Mouse (Mus musculus) neutrophil, adult 5-6 weeks (primary cell): ENCODE data around the gene Nptx1. TPM values are rescaled to one million over a fixed set of nuclear protein-coding genes. Genes with fewer than 3 reads are reported as not detected.

ENCODE experiments used
- ATAC-seq: fragments of 151-379, 151-347 bp; 2 replicates; pipeline ENCODE4 v1.8.0; 2017; ENCODE audit warnings: mild to moderate bottlenecking, moderate TSS enrichment; ENCODE audit not compliant: insufficient number of reproducible peaks, poor library complexity, low FRiP score, severe bottlenecking; ENCODE audit errors: extremely low read depth
- total RNA-seq: library from RNA; stranded (forward); fragments of 200-1000 nt; gene quantifications from 2 replicates; pipeline ENCODE4 v1.2.3, GENCODE M21; 2017

Gene Nptx1
- not detected in 2 replicates for total RNA-seq

- no peak for ATAC-seq
These were observed at the start of gene Nptx1 for GRCm38 (mm10) chr11:119547183-119547921. Gene Nptx1, minus strand, starts transcription at chr11:119547753.

DNA sequence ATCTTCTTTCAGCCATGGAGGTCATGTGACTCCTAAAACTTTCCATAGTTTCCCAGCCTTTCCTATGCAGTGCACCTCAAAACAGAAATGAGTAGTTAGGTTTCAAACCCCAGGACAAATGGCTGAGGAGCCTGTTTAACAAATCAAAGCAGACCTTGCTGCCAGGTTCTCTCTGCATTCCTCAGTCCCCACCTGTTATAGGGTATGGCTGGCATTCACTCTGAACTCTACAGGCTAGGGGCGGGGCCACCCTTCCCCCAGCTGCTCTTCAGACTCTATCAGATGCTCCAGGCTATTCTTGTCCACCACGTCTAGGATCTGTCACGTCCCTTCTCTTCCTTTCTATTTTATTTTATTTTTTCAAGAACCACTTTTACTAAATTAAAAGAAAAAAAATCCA, 46.4 kb upstream of the Nptx1 start:
- ATAC-seq: no peak

- ATAC-seq: peak; percentile 89
These were observed 41.7 kb upstream of the Nptx1 start for GRCm38 (mm10) chr11:119589242-119589641.

GRCm38 (mm10) chr11:119587112-119587511, 39.6 kb upstream of the Nptx1 start:
- no peak for ATAC-seq

GRCm38 (mm10) chr11:119586511-119586910, 39.0 kb upstream of the Nptx1 start:
- ATAC-seq: no peak

GRCm38 (mm10) chr11:119577721-119578120, 30.2 kb upstream of the Nptx1 start:
- ATAC-seq: no peak

DNA sequence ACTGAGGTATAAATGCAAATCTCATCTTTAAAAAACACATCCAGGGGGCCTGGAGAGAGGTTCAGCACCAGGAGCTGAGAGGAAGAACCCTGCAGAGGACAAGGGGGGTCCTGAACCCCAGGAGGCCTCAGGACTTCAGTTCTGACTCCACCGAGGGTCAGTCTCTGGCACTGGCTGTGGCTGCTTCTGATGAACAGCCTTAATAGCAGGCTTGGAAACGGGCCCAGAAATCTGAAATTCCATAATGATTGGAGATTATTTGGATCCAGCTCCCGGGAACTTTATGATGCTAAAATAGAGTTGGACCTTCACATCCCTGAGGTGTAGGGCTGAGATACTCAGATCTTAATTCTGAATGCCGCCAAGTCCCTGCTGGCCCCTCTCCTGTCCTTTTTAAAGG, 29.3 kb upstream of the Nptx1 start:
- ATAC-seq: no peak

DNA sequence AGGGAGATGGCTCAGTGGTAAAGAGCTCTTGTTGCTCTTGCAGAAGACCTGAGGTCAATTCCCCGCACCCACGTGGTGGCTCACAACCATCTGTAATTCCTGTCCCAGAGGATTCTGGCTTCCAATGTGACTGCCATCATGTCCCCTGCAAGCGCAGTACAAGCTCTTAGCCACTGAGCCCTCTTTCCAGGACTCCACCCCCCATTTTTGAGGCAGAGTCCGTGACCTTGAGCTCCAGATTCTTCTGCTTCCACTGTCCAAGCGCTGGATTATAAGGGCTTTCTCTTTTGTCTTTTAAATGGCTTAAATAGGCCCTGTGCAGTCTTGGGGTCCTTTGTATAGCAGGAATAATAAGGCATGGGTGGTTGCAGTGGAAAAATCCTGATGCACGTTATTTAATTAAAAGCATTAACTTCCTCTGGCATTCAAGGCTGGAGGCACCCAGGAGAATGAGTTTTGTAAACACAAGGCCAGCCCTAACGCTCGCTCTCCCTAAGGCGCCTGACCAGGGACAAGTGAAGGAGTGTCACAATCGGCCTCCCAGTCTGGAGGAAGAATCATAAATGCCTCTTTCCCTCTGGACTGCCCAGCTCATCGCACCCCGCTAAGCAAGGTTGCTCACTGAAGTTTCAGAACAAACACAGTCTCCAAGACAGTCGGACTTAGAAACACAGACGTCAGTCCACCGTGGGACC, 24.9 kb upstream of the Nptx1 start:
- ATAC-seq: no peak

DNA sequence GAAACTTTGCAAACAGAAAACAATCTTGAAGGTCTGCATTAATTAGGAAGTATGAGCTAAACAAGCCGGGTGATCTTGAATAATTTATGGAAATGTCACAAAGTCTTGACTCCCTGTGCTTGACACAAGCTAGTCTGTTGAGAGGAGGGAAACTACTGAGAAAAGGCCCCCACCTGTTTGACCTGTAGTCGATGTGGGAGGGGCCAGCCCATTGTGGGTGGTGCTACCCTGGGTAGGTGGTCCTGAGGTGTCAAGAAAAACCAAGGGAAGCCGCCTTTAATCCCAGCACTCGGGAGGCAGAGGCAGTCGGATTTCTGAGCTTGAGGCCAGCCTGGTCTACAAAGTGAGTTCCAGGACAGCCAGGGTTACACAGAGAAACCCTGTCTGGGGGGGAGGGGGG, 18.6 kb upstream of the Nptx1 start:
- ATAC-seq: no peak

DNA sequence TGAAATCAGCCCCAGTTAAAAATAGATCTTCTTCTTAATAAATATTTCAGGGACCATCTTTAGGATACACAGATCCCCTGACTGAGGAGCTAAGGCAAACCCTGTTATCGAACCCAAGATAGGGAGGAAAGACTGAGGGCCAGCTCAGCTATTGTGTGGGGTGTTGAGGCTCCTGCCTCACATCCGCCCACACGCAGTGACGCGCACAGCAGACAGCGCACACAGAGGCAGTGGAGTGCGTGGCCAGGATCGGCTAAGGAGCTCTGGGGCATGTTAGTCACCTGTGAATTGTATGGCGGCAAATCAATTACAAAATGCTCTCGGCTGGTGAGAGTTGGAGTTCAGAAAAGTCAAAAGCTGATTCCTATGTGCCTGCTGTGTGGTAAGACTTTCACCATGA, 18.1 kb upstream of the Nptx1 start:
- ATAC-seq: no peak

- no peak for ATAC-seq
These were observed 17.5 kb upstream of the Nptx1 start for GRCm38 (mm10) chr11:119565021-119565420.

DNA sequence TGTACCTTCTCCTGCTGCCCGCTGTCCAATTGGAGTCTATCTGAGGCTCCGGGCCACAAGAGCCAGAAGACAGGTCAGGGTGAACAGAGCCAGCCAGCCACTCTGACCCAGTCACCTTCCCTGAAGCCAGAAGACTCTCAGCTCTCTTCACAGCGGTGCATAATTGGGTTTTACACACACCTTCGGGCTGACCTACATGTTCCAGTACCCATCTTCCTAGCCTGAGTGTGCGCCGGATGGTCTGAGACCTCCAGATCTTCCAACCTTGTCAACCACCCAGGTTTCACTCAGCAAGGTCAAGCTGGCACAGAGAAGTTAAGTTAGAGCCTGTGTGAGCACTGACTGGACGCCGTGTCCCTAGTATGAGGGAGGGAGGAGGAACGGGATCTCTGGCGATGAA, 16.8 kb upstream of the Nptx1 start:
- no peak for ATAC-seq

DNA sequence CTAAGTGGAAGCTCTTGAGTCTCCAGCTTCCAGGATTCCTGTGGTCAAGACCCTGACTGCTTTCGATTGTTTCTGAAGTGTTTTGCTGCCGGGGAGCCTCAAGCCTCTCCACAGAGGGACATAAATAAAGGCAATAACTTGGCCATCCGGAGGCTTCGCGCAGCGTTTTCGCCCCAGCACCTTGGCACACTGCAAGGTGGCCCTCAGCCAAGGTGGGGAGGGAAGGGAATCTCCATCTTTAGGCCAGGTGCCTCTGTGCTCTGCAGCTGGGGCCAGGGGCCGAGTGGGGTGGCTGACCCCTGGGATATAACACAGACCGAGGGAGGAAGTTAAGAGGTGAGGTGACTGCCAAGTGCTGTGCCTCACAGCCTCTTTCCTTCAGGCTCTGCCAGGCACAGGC, 15.6 kb upstream of the Nptx1 start:
- no peak for ATAC-seq

DNA sequence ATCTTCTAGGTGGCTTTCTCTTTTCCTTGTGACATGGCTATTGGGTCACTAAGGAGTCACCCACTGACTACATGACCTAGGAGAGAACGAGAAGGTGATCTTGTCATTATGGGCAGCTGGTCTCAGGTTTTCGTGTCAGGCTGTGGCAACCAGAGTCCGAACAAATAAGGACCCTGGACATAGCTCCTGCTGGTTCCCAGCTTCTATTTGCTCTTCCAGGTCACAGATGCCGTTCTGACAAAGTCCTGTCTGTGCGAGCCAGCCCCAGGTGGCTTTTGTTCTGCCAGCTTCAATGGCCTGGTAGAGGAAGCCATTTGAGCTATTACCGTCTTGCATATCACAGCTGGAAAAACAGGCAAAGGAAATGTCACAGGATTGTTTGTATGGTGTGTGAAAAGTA, 14.7 kb upstream of the Nptx1 start:
- no peak for ATAC-seq

DNA sequence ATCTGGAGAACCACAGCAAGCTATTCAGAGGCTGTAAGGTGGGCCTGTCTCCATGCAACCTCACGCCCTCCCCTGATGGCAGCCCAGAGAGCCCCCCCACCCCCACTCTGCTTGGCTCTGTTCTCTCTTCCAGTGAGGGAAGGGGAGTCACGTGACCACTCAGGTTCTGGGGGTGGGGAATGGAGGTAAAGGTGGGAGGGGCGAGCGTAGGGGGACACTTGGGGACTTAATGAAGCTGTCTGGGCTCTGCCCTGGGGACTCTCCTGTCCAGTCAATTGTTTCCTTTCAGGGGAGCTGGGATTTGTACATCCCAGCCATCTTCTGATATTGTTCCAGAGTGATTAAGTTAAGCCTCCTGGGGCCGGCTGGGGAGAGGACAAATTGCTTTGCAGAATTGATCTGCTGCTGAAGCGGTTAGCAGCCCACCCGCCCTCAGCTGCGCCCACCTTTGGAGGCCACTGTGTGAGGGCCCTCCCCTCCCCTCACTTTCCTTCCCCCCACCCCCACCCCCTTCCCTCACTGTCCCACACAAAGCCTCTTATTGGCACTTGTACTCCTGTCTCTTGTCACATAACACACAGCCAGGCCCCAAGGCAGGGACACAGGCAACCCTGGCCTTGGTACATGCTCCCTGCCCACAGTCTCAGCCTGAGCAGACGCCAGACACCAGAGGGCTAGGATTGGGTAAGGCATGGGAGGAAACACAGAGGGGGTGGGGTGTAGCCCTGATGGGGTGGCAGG, 11.5 kb upstream of the Nptx1 start:
- no peak for ATAC-seq

GRCm38 (mm10) chr11:119557940-119558869, 10.7 kb upstream of the Nptx1 start:
- no peak for ATAC-seq

DNA sequence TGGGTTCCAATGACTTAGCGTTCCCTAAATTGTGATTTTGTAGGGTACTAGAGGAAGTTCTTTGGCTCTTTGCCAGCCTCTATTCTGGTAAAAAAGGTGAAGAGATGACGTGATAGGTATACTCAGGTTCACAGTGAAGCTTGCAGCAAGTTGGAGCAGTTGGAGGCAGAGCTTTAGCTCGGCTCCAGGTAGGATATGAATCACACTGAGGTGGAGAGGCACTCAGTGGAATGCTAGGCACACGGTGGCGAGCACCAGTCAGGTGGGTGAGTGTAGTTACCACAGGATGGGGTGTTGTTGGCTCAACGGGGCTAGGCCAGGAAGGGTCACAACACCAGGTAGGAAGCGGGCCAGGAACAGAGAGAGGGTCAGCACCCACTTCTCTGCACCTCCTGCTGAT, 7.6 kb upstream of the Nptx1 start:
- no peak for ATAC-seq

GRCm38 (mm10) chr11:119554706-119555105, 7.2 kb upstream of the Nptx1 start:
- no peak for ATAC-seq
